Mouse (Mus musculus) testis, adult 2 months (tissue): ENCODE data around the gene Slc39a5. TPM values are rescaled to one million over a fixed set of nuclear protein-coding genes. Genes with fewer than 3 reads are reported as not detected.

Source experiments
- H3K27ac ChIP-seq: fragments of 200-500 bp; 2 replicates; pipeline ENCODE4 v1.5.1; 2012; ENCODE audit warnings: low read depth, low read length; ENCODE audit not compliant: control insufficient read depth, insufficient read depth
- H3K27me3 ChIP-seq: fragments of 200-500 bp; 2 replicates; pipeline ENCODE4 v1.6.1; 2012; ENCODE audit warnings: mild to moderate bottlenecking, low read length, moderate library complexity; ENCODE audit not compliant: control insufficient read depth, insufficient read depth
- H3K36me3 ChIP-seq: fragments of 200-500 bp; 2 replicates; pipeline ENCODE4 v1.6.1; 2012; ENCODE audit warnings: mild to moderate bottlenecking, low read length; ENCODE audit not compliant: control insufficient read depth, insufficient read depth
- H3K4me1 ChIP-seq: fragments of 200-500 bp; 2 replicates; pipeline ENCODE4 v1.6.1; 2012; ENCODE audit warnings: low read length; ENCODE audit not compliant: control insufficient read depth, insufficient read depth
- H3K4me3 ChIP-seq: fragments of 200-500 bp; 2 replicates; pipeline ENCODE4 v1.5.1; 2012; ENCODE audit warnings: low read depth, mild to moderate bottlenecking, low read length, moderate library complexity, mixed read lengths; ENCODE audit not compliant: control insufficient read depth
- CTCF ChIP-seq: fragments of 200-500 bp; IDR thresholded peaks from 2 replicates; pipeline ENCODE4 v1.5.1; 2012; ENCODE audit warnings: low read depth, mild to moderate bottlenecking, inconsistent platforms, low read length, moderate library complexity; ENCODE audit not compliant: control insufficient read depth, insufficient read depth, insufficient replicate concordance
- POLR2A ChIP-seq: fragments of 200-500 bp; IDR thresholded peaks from 2 replicates; pipeline ENCODE4 v1.6.1; 2012; ENCODE audit warnings: low read depth, mild to moderate bottlenecking, inconsistent platforms, low read length, moderate library complexity; ENCODE audit not compliant: control insufficient read depth
- polyA plus RNA-seq: library from polyadenylated mRNA; depleted of rRNA; stranded (reverse); fragments of >200 nt; gene quantifications from 2 replicates; pipeline ENCODE4 v1.2.3, GENCODE M21; 2012

The Slc39a5 gene
- polyA plus RNA-seq, 1 experiment = 0.14 TPM

DNA sequence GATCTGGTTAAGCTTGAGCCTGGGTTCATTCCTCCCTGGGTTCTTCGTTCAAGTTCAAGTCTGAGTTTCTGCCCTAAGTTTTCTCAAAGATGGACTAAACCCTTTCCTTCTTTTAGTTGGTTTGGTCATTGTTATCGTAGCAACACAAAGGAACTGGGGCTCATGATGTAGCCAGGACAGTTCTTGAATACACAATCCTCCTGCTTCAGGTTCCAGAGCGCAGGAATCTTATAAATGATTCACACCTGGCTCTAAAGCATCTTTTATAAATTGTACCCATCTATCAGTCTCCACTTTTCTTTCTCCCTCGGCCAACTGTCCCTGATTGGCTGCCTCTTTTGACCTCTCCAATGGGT is 25.0 kb downstream of the Slc39a5 start:
- Histone ChIP-seq H3K4me1 (peaks cover 13% of the 10 kb centered on the region), H3K27me3 (no peaks in the 10 kb centered on the region), H3K36me3 (no peaks in the 10 kb centered on the region), H3K27ac (peak overlapping the region; percentile 75), H3K4me3 (peak overlapping the region; percentile 83)
- TF ChIP-seq POLR2A (no peak), CTCF (no peak)

DNA sequence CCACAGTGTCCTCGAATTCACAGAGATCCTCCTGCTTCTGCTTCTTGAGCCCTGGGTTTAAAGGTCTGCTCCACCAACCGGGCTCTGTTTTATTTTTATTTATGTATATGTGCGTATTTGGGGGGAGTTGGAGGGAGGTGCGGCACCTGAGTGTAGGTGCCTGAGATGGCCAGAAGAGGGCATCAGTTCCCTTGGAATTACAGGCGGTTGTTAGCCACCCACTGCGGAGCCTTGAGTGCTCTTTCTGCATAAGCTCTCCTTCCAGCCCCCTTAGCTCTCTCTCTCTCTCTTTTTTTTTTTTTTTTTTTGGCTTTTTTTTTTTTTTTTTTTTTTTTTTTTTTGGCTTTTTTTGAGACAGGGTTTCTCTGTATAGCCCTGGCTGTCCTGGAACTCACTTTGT is 26.6 kb downstream of the Slc39a5 start:
- Histone ChIP-seq H3K27ac (no peak overlapping the region), H3K4me1 (peaks cover 19% of the 10 kb centered on the region), H3K27me3 (no peaks in the 10 kb centered on the region), H3K36me3 (no peaks in the 10 kb centered on the region), H3K4me3 (no peak overlapping the region)
- TF ChIP-seq CTCF (peak; percentile 61; the same call in 1 of the 2 replicates), POLR2A (no peak)

GRCm38 (mm10) chr10:128372989-128373748 is 27.9 kb downstream of the Slc39a5 start:
- Histone ChIP-seq H3K4me3 (no peak overlapping the region), H3K27me3 (no peaks in the 10 kb centered on the region), H3K4me1 (peaks cover 21% of the 10 kb centered on the region), H3K36me3 (no peaks in the 10 kb centered on the region), H3K27ac (no peak overlapping the region)
- TF ChIP-seq CTCF (no peak), POLR2A (no peak)

- Histone ChIP-seq H3K36me3 (no peaks in the 10 kb centered on the region), H3K4me1 (peaks cover 16% of the 10 kb centered on the region), H3K27ac (no peak overlapping the region), H3K4me3 (no peak overlapping the region), H3K27me3 (no peaks in the 10 kb centered on the region)
- TF ChIP-seq CTCF (no peak), POLR2A (no peak)
Observed at GRCm38 (mm10) chr10:128372142-128372541, 28.9 kb downstream of the Slc39a5 start.

GRCm38 (mm10) chr10:128370601-128371000 is 30.4 kb downstream of the Slc39a5 start:
- H3K4me1 ChIP-seq = peaks cover 16% of the 10 kb centered on the region
- peak overlapping the region; percentile 14 for H3K27ac ChIP-seq
- TF ChIP-seq CTCF (no peak), POLR2A (no peak)
- H3K36me3 ChIP-seq = no peaks in the 10 kb centered on the region
- H3K4me3 ChIP-seq = no peak overlapping the region
- H3K27me3 ChIP-seq = no peaks in the 10 kb centered on the region

DNA sequence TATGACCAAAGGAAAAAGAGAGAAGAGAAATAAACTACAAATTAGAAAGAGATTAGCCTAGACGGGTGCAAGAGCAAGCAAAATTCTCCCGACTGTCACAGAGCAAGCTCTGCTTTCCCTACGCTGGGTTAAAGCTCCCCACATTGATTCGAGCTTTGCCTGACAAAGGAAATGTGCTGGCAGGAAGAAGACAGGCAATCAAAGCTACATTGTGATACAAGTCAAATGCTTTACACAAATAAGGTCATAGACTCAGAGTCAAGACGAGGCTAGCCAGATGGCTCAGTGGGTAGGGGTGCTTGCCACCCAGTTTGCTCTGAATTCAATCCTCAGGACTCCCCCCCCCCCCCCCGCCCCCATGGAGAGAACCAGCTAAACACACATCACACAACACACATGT is 31.0 kb downstream of the Slc39a5 start:
- no peak overlapping the region for H3K27ac ChIP-seq
- H3K27me3 ChIP-seq = no peaks in the 10 kb centered on the region
- no peak overlapping the region for H3K4me3 ChIP-seq
- peaks cover 16% of the 10 kb centered on the region for H3K4me1 ChIP-seq
- no peaks in the 10 kb centered on the region for H3K36me3 ChIP-seq
- TF ChIP-seq CTCF (no peak), POLR2A (no peak)

GRCm38 (mm10) chr10:128369599-128369998 is 31.4 kb downstream of the Slc39a5 start:
- peaks cover 16% of the 10 kb centered on the region for H3K4me1 ChIP-seq
- peak overlapping the region; percentile 96 for H3K4me3 ChIP-seq
- TF ChIP-seq CTCF = no peak
- no peak for TF ChIP-seq POLR2A
- H3K27ac ChIP-seq = peak overlapping the region; percentile 95
- no peaks in the 10 kb centered on the region for H3K27me3 ChIP-seq
- no peaks in the 10 kb centered on the region for H3K36me3 ChIP-seq

GRCm38 (mm10) chr10:128369218-128369543 is 31.8 kb downstream of the Slc39a5 start:
- Histone ChIP-seq H3K27ac (peak overlapping the region; percentile 95), H3K36me3 (no peaks in the 10 kb centered on the region), H3K4me1 (peaks cover 16% of the 10 kb centered on the region), H3K4me3 (peak overlapping the region; percentile 96), H3K27me3 (no peaks in the 10 kb centered on the region)
- TF ChIP-seq POLR2A (0 out of 2 replicates have a peak, but pooled peaks have one; percentile 5), CTCF (no peak)
